Mouse (Mus musculus): Measurements from ENCODE around the gene Aox1.

Aox1 gene

DNA sequence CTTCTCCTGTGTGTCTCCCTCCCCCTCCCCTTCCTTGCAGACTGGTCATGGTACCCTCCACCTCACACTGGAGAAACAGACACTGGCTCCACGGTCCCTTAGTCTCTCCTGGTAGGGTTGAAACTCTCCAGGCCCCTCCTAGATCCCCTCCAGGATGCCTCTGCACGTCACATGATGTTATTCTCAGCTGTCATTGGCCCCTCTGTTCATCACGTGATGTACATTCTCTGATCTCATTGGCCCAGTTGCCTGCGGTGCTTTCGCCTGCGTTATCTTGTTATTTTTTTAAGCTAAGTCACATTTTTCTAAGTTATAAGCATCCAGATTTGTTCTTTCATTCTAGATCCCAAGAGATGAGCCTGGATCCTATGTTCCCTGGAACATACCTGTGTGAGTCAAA lies 76.0 kb downstream of the Aox1 start:
- DNase-seq (ENCODE audit: extremely low spot score, low read depth, low spot score): no peak

- DNase-seq (ENCODE audit: extremely low spot score, low read depth, low spot score): no peak
Observed at GRCm38 (mm10) chr1:58107066-58107465, 77.3 kb downstream of the Aox1 start.

GRCm38 (mm10) chr1:58110241-58110640 lies 80.5 kb downstream of the Aox1 start:
- no peak for DNase-seq (ENCODE audit: extremely low spot score, low read depth, low spot score)

GRCm38 (mm10) chr1:58111315-58111714 lies 81.6 kb downstream of the Aox1 start:
- no peak for DNase-seq (ENCODE audit: extremely low spot score, low read depth, low spot score)

- peak; percentile 37 for DNase-seq (ENCODE audit: extremely low spot score, low read depth, low spot score)
Observed at GRCm38 (mm10) chr1:58112880-58113279, 83.1 kb downstream of the Aox1 start, which contains the start of gene Aox3. TSS of gene Aox3 (plus strand) at chr1:58113130.

DNA sequence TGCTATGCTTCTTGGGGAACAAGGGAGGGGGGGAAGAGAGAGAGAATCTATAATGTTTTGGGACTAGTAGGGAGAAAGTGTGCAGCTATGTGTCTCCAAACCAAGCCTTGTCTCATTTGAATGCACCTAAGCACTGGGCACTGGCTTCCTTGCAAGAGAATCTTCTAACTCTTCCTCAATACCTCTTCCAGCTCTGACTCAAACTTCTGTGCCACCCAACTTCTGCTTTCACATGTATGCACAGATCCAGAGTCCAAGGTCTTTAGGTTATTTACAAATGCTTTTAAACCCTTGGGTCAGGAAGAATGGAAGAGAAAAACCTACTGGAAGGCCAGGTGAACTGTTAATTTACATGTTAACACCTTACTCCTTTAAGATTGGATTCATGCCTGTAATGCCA lies 83.7 kb downstream of the Aox1 start:
- no peak for DNase-seq (ENCODE audit: extremely low spot score, low read depth, low spot score)

- DNase-seq (ENCODE audit: extremely low spot score, low read depth, low spot score): no peak
Observed at GRCm38 (mm10) chr1:58114021-58114560, 84.4 kb downstream of the Aox1 start.

- no peak for DNase-seq (ENCODE audit: extremely low spot score, low read depth, low spot score)
Observed at GRCm38 (mm10) chr1:58114666-58115375, 85.1 kb downstream of the Aox1 start.

DNA sequence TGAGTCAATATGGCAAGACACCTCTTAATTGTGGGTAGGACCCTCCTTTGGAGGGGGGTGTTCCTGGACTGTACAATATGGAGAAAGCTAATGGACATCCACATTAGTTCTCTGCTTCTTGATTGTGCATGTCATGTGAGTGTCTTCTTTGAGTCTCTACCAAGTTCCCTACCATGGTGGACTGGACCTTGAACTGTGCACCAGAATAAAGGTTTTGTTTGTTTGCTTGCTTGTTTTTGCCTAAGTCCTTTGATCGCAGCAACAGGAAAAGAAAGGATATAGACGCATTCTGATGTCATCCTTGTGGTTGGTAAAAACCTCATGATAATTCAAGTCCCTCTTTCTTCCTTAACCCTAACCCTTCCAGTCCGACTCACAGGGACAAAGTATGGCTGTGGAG lies 88.5 kb downstream of the Aox1 start:
- DNase-seq (ENCODE audit: extremely low spot score, low read depth, low spot score): no peak

DNA sequence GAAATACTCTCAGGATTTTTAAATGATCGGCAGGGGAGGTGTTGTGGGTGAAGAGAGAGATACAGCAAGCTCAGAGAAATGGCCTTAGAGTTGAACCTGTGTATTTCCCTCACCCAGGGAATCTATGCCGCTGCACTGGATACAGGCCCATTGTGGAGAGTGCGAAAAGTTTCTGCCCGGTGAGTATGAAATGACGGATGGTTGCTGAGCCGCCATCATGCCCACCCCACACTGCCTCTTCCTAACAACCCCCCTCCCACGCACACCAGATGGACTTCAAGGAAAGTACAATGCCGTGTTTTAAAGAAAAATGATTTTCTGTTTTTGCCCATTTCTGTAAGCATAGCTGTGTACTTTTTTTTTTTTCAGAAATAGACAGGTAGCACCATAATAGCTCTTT lies 95.2 kb downstream of the Aox1 start:
- no peak for DNase-seq (ENCODE audit: extremely low spot score, low read depth, low spot score)

- DNase-seq (ENCODE audit: extremely low spot score, low read depth, low spot score): no peak
Observed at GRCm38 (mm10) chr1:58137891-58138290, 108.2 kb downstream of the Aox1 start.

DNA sequence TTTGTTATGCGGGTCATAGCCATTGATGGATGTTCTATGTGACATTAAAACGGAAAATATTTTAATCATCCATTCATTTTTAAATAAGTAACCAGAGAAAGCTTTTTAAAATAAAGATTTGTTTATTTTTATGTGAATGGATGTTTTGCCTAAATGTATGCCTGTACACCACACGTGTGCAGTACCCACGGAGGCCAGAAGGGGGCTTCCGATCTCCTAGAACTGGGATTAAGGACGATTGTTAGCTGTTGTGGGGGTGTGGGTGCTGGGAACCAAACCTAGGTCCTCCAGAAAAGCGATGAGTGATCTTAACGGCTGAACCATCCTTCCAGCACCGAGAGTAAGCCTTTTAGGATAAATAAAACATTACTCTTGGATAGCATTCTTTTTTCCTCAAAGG lies 109.3 kb downstream of the Aox1 start:
- DNase-seq (ENCODE audit: extremely low spot score, low read depth, low spot score): no peak

GRCm38 (mm10) chr1:58140607-58141006 lies 110.9 kb downstream of the Aox1 start:
- no peak for DNase-seq (ENCODE audit: extremely low spot score, low read depth, low spot score)

GRCm38 (mm10) chr1:58144384-58145069 lies 114.8 kb downstream of the Aox1 start:
- DNase-seq (ENCODE audit: extremely low spot score, low read depth, low spot score): no peak

GRCm38 (mm10) chr1:58146026-58146425 lies 116.3 kb downstream of the Aox1 start:
- no peak for DNase-seq (ENCODE audit: extremely low spot score, low read depth, low spot score)

DNA sequence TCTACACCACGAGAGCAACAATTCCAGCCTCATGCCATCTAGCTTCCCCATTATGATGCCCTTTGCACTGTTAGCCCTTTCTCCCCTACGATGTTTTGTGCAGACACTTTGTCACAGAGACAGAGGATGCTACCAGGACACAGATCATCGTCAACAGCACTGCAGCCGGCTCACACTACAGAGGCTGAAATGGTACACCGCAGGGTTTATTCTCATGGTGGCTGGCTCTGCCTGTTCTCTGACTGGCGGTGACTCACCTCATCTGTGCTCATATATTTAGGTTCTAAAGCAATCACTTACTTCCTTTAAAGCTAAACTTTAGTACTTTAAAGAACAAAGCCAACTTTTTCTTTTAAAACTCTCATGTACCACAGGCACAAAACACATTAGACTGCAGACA lies 118.0 kb downstream of the Aox1 start:
- DNase-seq (ENCODE audit: extremely low spot score, low read depth, low spot score): no peak

DNA sequence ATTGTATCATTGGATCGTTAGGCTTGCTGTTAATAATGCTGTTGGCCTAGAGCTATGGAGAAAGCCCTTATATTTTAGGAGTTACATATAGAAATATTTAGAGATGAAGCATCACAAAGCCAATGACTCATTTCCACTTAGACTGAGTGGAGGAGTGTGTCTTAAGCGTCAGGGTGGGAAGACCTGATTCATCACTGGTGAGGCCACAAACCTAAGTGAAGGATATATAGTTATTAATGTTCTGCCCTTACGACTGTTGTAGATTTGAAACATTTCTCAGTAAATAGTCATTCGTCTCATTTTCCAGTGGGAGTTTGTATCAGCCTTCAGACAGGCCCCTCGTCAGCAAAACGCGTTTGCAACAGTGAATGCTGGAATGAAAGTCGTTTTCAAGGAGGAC lies 122.5 kb downstream of the Aox1 start:
- DNase-seq (ENCODE audit: extremely low spot score, low read depth, low spot score): no peak

Data from hindlimb bud, embryonic 11.5 days (tissue).